ENCODE assay signal across 8 mouse cellular contexts in genomic region chr5:139381586-139382513, GRCm38 (mm10). TPM values are rescaled to one million over a fixed set of nuclear protein-coding genes. Genes with fewer than 3 reads are reported as not detected.
DNase-seq lines count a peak whose midpoint lies in the region; ATAC-seq and TF ChIP-seq lines count a peak whose summit lies in the region.

No protein-coding gene starts in this region.

- 84% methylated on average over 18 of the region's 18 CpGs for WGBS in hindbrain, embryonic 10.5 days
- WGBS in hindbrain, embryonic 11.5 days, result 83% methylated on average over 18 of the region's 18 CpGs
- WGBS in lung, postnatal 0 days, result 62% methylated on average over 18 of the region's 18 CpGs
- WGBS in stomach, embryonic 16.5 days, result 73% methylated on average over 17 of the region's 18 CpGs

- H3K9me3 ChIP-seq in hindbrain, embryonic 10.5 days, result no peaks in the 10 kb centered on the region
- no peaks in the 10 kb centered on the region for H3K9me3 ChIP-seq in hindbrain, embryonic 11.5 days (ENCODE audit: control insufficient read depth, low read length)
- H3K9me3 ChIP-seq in lung, postnatal 0 days (ENCODE audit: low read length), result no peaks in the 10 kb centered on the region
- H3K9me3 ChIP-seq in stomach, embryonic 16.5 days (replicated peaks; ENCODE audit: control insufficient read depth, low read length), result no peaks in the 10 kb centered on the region

- no peak for TF ChIP-seq CTCF in lung, postnatal 0 days (IDR thresholded peaks at IDR 0.05)

- peak overlapping the region; percentile 3; the same call in 1 of the 2 replicates for H3K4me3 ChIP-seq in hindbrain, embryonic 10.5 days
- no peak overlapping the region for H3K4me3 ChIP-seq in hindbrain, embryonic 11.5 days (ENCODE audit: low read depth, low read length)
- H3K4me3 ChIP-seq in lung, postnatal 0 days (ENCODE audit: low read depth, low read length), result peak overlapping the region; percentile 73
- no peak overlapping the region for H3K4me3 ChIP-seq in stomach, embryonic 16.5 days (replicated peaks; ENCODE audit: low read length)

- 0 out of 2 replicates have a peak, but pooled peaks cover 3% of the 10 kb centered on the region for H3K27me3 ChIP-seq in hindbrain, embryonic 10.5 days (ENCODE audit: insufficient read depth, poor library complexity, severe bottlenecking)
- no peaks in the 10 kb centered on the region for H3K27me3 ChIP-seq in hindbrain, embryonic 11.5 days (ENCODE audit: control insufficient read depth, insufficient read depth, low read length)
- no peaks in the 10 kb centered on the region for H3K27me3 ChIP-seq in lung, postnatal 0 days (replicated peaks; ENCODE audit: insufficient read depth, low read length)
- H3K27me3 ChIP-seq in stomach, embryonic 16.5 days (ENCODE audit: control insufficient read depth, insufficient read depth, low read length), result no peaks in the 10 kb centered on the region

- no peak for ATAC-seq in hindbrain, embryonic 11.5 days (ENCODE audit: low FRiP score)
- ATAC-seq in lung, postnatal 0 days, result no peak
- no peak for ATAC-seq in stomach, embryonic 16.5 days (ENCODE audit: insufficient read depth, low FRiP score)

- no peak for DNase-seq in hindbrain, embryonic 10.5 days (ENCODE audit: low spot score)
- no peak for DNase-seq in hindbrain, embryonic 11.5 days (ENCODE audit: low spot score)
- DNase-seq in c-Kit-negative CD71-positive TER-119-positive erythroid progenitor cells, embryonic 14.5 days (ENCODE audit: low read depth, low spot score), result peak; percentile 71
- DNase-seq in induced T-regulatory cell, adult 2 months (ENCODE audit: low read depth), result peak; percentile 96
- peak; percentile 46 for DNase-seq in lung, postnatal 0 days (ENCODE audit: low spot score)
- no peak for DNase-seq in layer of hippocampus, postnatal 36 days
- no peak for DNase-seq in layer of hippocampus, postnatal 25 days (ENCODE audit: extremely low spot score in 1 of 2, low spot score in 1 of 2)

- H3K36me3 ChIP-seq in hindbrain, embryonic 10.5 days, result no peaks in the 10 kb centered on the region
- H3K36me3 ChIP-seq in hindbrain, embryonic 11.5 days (ENCODE audit: control insufficient read depth, insufficient read depth, low read length), result no peaks in the 10 kb centered on the region
- no peaks in the 10 kb centered on the region for H3K36me3 ChIP-seq in lung, postnatal 0 days (ENCODE audit: insufficient read depth, low read length)
- H3K36me3 ChIP-seq in stomach, embryonic 16.5 days (ENCODE audit: control insufficient read depth, insufficient read depth, low read length), result no peaks in the 10 kb centered on the region

- H3K27ac ChIP-seq in hindbrain, embryonic 10.5 days, result peak overlapping the region; percentile 76
- no peak overlapping the region for H3K27ac ChIP-seq in hindbrain, embryonic 11.5 days (ENCODE audit: low read depth, low read length)
- H3K27ac ChIP-seq in lung, postnatal 0 days (ENCODE audit: low read length), result peak overlapping the region; percentile 90
- H3K27ac ChIP-seq in stomach, embryonic 16.5 days (ENCODE audit: low read length), result peak overlapping the region; percentile 36; the same call in 1 of the 2 replicates

- H3K9ac ChIP-seq in hindbrain, embryonic 11.5 days (ENCODE audit: low read depth, low read length), result no peak overlapping the region
- H3K9ac ChIP-seq in lung, postnatal 0 days (replicated peaks; ENCODE audit: low read depth), result 0 out of 2 replicates have a peak overlapping the region, but pooled peaks have one; percentile 8
- peak overlapping the region; percentile 23 for H3K9ac ChIP-seq in stomach, embryonic 16.5 days (ENCODE audit: low read length)

- peaks cover 81% of the 10 kb centered on the region for H3K4me1 ChIP-seq in hindbrain, embryonic 10.5 days (replicated peaks)
- no peaks in the 10 kb centered on the region; the same call in 1 of the 2 replicates for H3K4me1 ChIP-seq in hindbrain, embryonic 11.5 days (replicated peaks; ENCODE audit: control insufficient read depth, insufficient read depth, low read length)
- H3K4me1 ChIP-seq in lung, postnatal 0 days (ENCODE audit: insufficient read depth, low read depth, low read length), result peaks cover 51% of the 10 kb centered on the region
- peaks cover 45% of the 10 kb centered on the region for H3K4me1 ChIP-seq in stomach, embryonic 16.5 days (ENCODE audit: control insufficient read depth, insufficient read depth, low read length)

- no peak overlapping the region for H3K4me2 ChIP-seq in hindbrain, embryonic 11.5 days (replicated peaks; ENCODE audit: low read depth, low read length)
- peak overlapping the region; percentile 83 for H3K4me2 ChIP-seq in lung, postnatal 0 days (replicated peaks; ENCODE audit: low read depth, low read length)
- H3K4me2 ChIP-seq in stomach, embryonic 16.5 days (ENCODE audit: low read depth, low read length), result peak overlapping the region; percentile 2; the same call in 1 of the 2 replicates

- TF ChIP-seq EP300 in lung, postnatal 0 days (IDR thresholded peaks at IDR 0.05), result no peak

RNA-seq across cellular contexts. Expression of gene Gpr146, which starts 4.4 kb away (rescaled TPM):
- polyA plus RNA-seq in hindbrain, embryonic 10.5 days (2016; fragmentation: Nextera tagmentation; extraction: Ambion mirVana), result 2.0 and 2.8 TPM in 2 replicates
- polyA plus RNA-seq in hindbrain, embryonic 11.5 days (2014; fragmentation: Nextera tagmentation; extraction: Ambion mirVana), result 1.8 TPM in 2 replicates
- polyA plus RNA-seq in lung, postnatal 0 days (2015; fragmentation: Nextera tagmentation; extraction: Ambion mirVana), result 22.7 and 28.1 TPM in 2 replicates
- polyA plus RNA-seq in stomach, embryonic 16.5 days (2015; fragmentation: Nextera tagmentation; extraction: Ambion mirVana), result 3.1 and 4.2 TPM in 2 replicates
- total RNA-seq in layer of hippocampus, postnatal 36 days (2021), result 10 to 100 TPM; 11.0 to 13.1 TPM
- total RNA-seq in layer of hippocampus, postnatal 25 days (2021), result 10 to 100 TPM; 12.7 to 13.1 TPM

RNA-seq across cellular contexts. Expression of gene C130050O18Rik, which starts 23.2 kb away (rescaled TPM):
- polyA plus RNA-seq in hindbrain, embryonic 10.5 days (2016; fragmentation: Nextera tagmentation; extraction: Ambion mirVana), result 0.43 TPM in 1 of 2 replicates, not detected in the other
- 0.11 and 0.32 TPM in 2 replicates for polyA plus RNA-seq in hindbrain, embryonic 11.5 days (2014; fragmentation: Nextera tagmentation; extraction: Ambion mirVana)
- 2.2 and 3.3 TPM in 2 replicates for polyA plus RNA-seq in lung, postnatal 0 days (2015; fragmentation: Nextera tagmentation; extraction: Ambion mirVana)
- polyA plus RNA-seq in stomach, embryonic 16.5 days (2015; fragmentation: Nextera tagmentation; extraction: Ambion mirVana), result 0.80 and 1.2 TPM in 2 replicates
- under 1 TPM in 1 of 2 experiments, not detected in 1; 0.20 TPM for total RNA-seq in layer of hippocampus, postnatal 36 days (2021)
- under 1 TPM; 0.25 to 0.33 TPM for total RNA-seq in layer of hippocampus, postnatal 25 days (2021)

RNA-seq across cellular contexts. Expression of gene Cyp2w1, which starts 29.4 kb away (rescaled TPM):
- polyA plus RNA-seq in hindbrain, embryonic 10.5 days (2016; fragmentation: Nextera tagmentation; extraction: Ambion mirVana), result not detected in 2 replicates
- not detected in 2 replicates for polyA plus RNA-seq in hindbrain, embryonic 11.5 days (2014; fragmentation: Nextera tagmentation; extraction: Ambion mirVana)
- polyA plus RNA-seq in lung, postnatal 0 days (2015; fragmentation: Nextera tagmentation; extraction: Ambion mirVana), result not detected in 2 replicates
- polyA plus RNA-seq in stomach, embryonic 16.5 days (2015; fragmentation: Nextera tagmentation; extraction: Ambion mirVana), result 11.4 and 11.5 TPM in 2 replicates
- not detected for total RNA-seq in layer of hippocampus, postnatal 36 days (2021)
- total RNA-seq in layer of hippocampus, postnatal 25 days (2021), result not detected

RNA-seq across cellular contexts. Expression of gene Cox19, which starts 30.6 kb away (rescaled TPM):
- 116 and 147 TPM in 2 replicates for polyA plus RNA-seq in hindbrain, embryonic 10.5 days (2016; fragmentation: Nextera tagmentation; extraction: Ambion mirVana)
- polyA plus RNA-seq in hindbrain, embryonic 11.5 days (2014; fragmentation: Nextera tagmentation; extraction: Ambion mirVana), result 127 and 129 TPM in 2 replicates
- 60.5 and 61.6 TPM in 2 replicates for polyA plus RNA-seq in lung, postnatal 0 days (2015; fragmentation: Nextera tagmentation; extraction: Ambion mirVana)
- 107 and 114 TPM in 2 replicates for polyA plus RNA-seq in stomach, embryonic 16.5 days (2015; fragmentation: Nextera tagmentation; extraction: Ambion mirVana)
- 10 to 100 TPM; 68.6 to 76.3 TPM for total RNA-seq in layer of hippocampus, postnatal 36 days (2021)
- 10 to 100 TPM; 66.7 to 67.9 TPM for total RNA-seq in layer of hippocampus, postnatal 25 days (2021)

RNA-seq across cellular contexts. Expression of gene Gper1, which starts 41.1 kb away (rescaled TPM):
- polyA plus RNA-seq in hindbrain, embryonic 10.5 days (2016; fragmentation: Nextera tagmentation; extraction: Ambion mirVana), result 0.40 and 0.76 TPM in 2 replicates
- polyA plus RNA-seq in hindbrain, embryonic 11.5 days (2014; fragmentation: Nextera tagmentation; extraction: Ambion mirVana), result 2.0 and 2.4 TPM in 2 replicates
- polyA plus RNA-seq in lung, postnatal 0 days (2015; fragmentation: Nextera tagmentation; extraction: Ambion mirVana), result 7.1 and 7.2 TPM in 2 replicates
- polyA plus RNA-seq in stomach, embryonic 16.5 days (2015; fragmentation: Nextera tagmentation; extraction: Ambion mirVana), result 2.9 and 3.6 TPM in 2 replicates
- total RNA-seq in layer of hippocampus, postnatal 36 days (2021), result 1 to 10 TPM; 2.5 to 2.7 TPM
- total RNA-seq in layer of hippocampus, postnatal 25 days (2021), result 1 to 10 TPM; 2.3 to 2.8 TPM

Comparison
In these comparisons a context has a peak if more than half of its experiments do, and no peak if none do; other contexts are left out.
1. H3K4me3 ChIP-seq: peak in hindbrain, embryonic 10.5 days (single experiment) and lung, postnatal 0 days (single experiment); none in hindbrain, embryonic 11.5 days (single experiment) and stomach, embryonic 16.5 days (single experiment).
2. DNase-seq: peak in c-Kit-negative CD71-positive TER-119-positive erythroid progenitor cells, embryonic 14.5 days (single experiment), induced T-regulatory cell, adult 2 months (single experiment) and lung, postnatal 0 days (single experiment); none in hindbrain, embryonic 10.5 days (single experiment), hindbrain, embryonic 11.5 days (single experiment), layer of hippocampus, postnatal 36 days (0 of 2) and layer of hippocampus, postnatal 25 days (0 of 2).
3. RNA of gene Cyp2w1, which starts 29.4 kb away (polyA plus RNA-seq): 11.4 to 11.5 TPM in stomach, embryonic 16.5 days; not detected in hindbrain, embryonic 11.5 days, not detected in lung, postnatal 0 days and not detected in hindbrain, embryonic 10.5 days; every median in the first group is over 10 times any median in the second.